In the genomic region with DNA sequence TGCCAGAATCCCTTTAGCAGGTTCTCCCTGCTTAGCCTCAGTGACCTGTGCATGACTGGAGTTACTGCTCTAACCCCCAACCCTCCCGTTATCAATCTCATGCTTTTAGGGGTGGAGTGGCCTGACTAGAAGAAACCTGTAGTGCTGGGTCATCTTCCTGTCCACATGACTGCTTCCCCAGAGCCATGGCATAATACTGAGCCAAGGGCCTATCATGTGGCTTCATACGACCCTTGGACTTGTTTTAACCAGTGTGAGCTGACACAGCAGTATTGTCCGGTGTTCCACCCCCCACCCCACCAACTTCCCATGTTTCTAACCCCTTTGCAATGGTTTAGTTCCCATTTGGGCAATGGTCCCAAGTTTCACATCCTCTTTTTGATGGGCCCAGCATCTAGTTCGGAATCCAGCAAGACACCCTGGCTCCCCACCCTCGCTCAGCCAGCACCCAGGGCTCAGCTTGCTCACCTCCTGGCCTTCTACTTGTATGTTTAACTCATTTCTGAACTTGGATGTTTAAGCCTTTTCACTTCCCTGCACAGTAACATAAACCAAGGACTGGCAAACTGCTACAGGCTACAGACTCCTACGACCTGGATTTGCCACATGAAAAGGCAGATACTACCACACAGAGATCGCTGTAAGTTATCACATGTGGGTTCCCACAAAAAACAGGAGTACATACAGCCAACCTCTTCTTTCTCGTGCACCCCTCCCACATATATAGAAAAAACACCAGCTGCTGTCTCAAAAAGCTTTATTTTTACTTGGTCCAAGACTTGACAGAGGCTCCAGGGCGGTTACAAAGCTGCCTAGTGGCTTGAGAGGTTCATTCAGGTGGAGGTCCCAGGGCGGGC, we compare ENCODE assay signal across 9 mouse cellular contexts. TPM values are rescaled to one million over a fixed set of nuclear protein-coding genes. Genes with fewer than 3 reads are reported as not detected.
DNase-seq lines count a peak whose midpoint lies in the region; ATAC-seq and TF ChIP-seq lines count a peak whose summit lies in the region.
"Had no signal": no experiment of that assay in that cellular context is flagged by ENCODE, and none has a peak within 500 bp of the region (broad histone marks: within the 10 kb centered on the region; RNA-seq: fewer than 3 reads in every experiment).

No protein-coding gene starts in this region.

- peak overlapping the region; percentile 93 for H3K4me2 ChIP-seq in heart, embryonic 12.5 days
- peak overlapping the region; percentile 92 for H3K4me2 ChIP-seq in midbrain, embryonic 13.5 days (replicated peaks)

- H3K27me3 ChIP-seq in heart, embryonic 12.5 days (replicated peaks) = no peaks in the 10 kb centered on the region
- no peaks in the 10 kb centered on the region for H3K27me3 ChIP-seq in midbrain, embryonic 13.5 days

- peak; percentile 42 for DNase-seq in adrenal gland, postnatal 14 days
- no peak for DNase-seq in adrenal gland, postnatal 4 days (ENCODE audit: low spot score in 2 of 2)
- peak; percentile 73 to 87 for DNase-seq in kidney, postnatal 36 days
- no peak for DNase-seq in thymus, postnatal 0 days (ENCODE audit: low spot score)
- no peak for DNase-seq in left cerebral cortex, postnatal 4 days

- H3K36me3 ChIP-seq in heart, embryonic 12.5 days = peaks cover 72% of the 10 kb centered on the region
- peaks cover 63% of the 10 kb centered on the region for H3K36me3 ChIP-seq in midbrain, embryonic 13.5 days

- no peak for TF ChIP-seq CTCF in bone marrow, adult 2 months (IDR thresholded peaks at IDR 0.05; ENCODE audit: control insufficient read depth, insufficient read depth, low read length)

- H3K4me3 ChIP-seq in bone marrow, adult 2 months (replicated peaks; ENCODE audit: control insufficient read depth, low read depth, low read length) = peak overlapping the region; percentile 51
- H3K4me3 ChIP-seq in heart, embryonic 12.5 days = peak overlapping the region; percentile 75
- peak overlapping the region; percentile 95 for H3K4me3 ChIP-seq in midbrain, embryonic 13.5 days (replicated peaks)

- H3K27ac ChIP-seq in bone marrow, adult 2 months (ENCODE audit: control insufficient read depth, insufficient read depth, low read depth, low read length, poor library complexity) = peak overlapping the region; percentile 59
- H3K27ac ChIP-seq in heart, embryonic 12.5 days (ENCODE audit: poor library complexity, severe bottlenecking) = peak overlapping the region; percentile 67
- peak overlapping the region; percentile 15; the same call in 1 of the 2 replicates for H3K27ac ChIP-seq in midbrain, embryonic 13.5 days

- no peak for TF ChIP-seq POLR2A in bone marrow, adult 2 months (IDR thresholded peaks at IDR 0.05; ENCODE audit: borderline replicate concordance, control insufficient read depth, low read depth, low read length)

- peaks cover 4% of the 10 kb centered on the region; the same call in 1 of the 2 replicates for H3K4me1 ChIP-seq in bone marrow, adult 2 months (ENCODE audit: control insufficient read depth, insufficient read depth, low read length)
- H3K4me1 ChIP-seq in heart, embryonic 12.5 days (replicated peaks) = peaks cover 47% of the 10 kb centered on the region
- peaks cover 44% of the 10 kb centered on the region for H3K4me1 ChIP-seq in midbrain, embryonic 13.5 days (replicated peaks)

- H3K9me3 ChIP-seq in heart, embryonic 12.5 days (replicated peaks) = no peaks in the 10 kb centered on the region
- no peaks in the 10 kb centered on the region for H3K9me3 ChIP-seq in midbrain, embryonic 13.5 days

- WGBS in bone marrow, adult 2 months = 24% methylated on average over 10 of the region's 10 CpGs
- WGBS in heart, embryonic 12.5 days = 55% methylated on average over 10 of the region's 10 CpGs
- WGBS in midbrain, embryonic 13.5 days = 79% methylated on average over 10 of the region's 10 CpGs

- peak overlapping the region; percentile 89 for H3K9ac ChIP-seq in heart, embryonic 12.5 days
- H3K9ac ChIP-seq in midbrain, embryonic 13.5 days (replicated peaks) = peak overlapping the region; percentile 97

- intact Hi-C loops in left cerebral cortex, postnatal 4 days (cut with DNase I) = no loop called here

- peak; percentile 14; the same call in 1 of the 2 replicates for ATAC-seq in heart, embryonic 12.5 days (ENCODE audit: insufficient number of reproducible peaks, low FRiP score)
- no peak for ATAC-seq in midbrain, embryonic 13.5 days

RNA-seq across cellular contexts. Expression of gene Ftl1, which starts 2.3 kb away (rescaled TPM):
- total RNA-seq in adrenal gland, postnatal 14 days (2021) = 638 and 688 TPM in 2 replicates
- 100 to 1,000 TPM; 684 to 753 TPM for total RNA-seq in adrenal gland, postnatal 4 days (2021)
- polyA plus RNA-seq in bone marrow, adult 2 months (2011; ENCODE audit: insufficient read depth, insufficient read length, low replicate concordance, missing spikeins) = 2,067 and 2,131 TPM in 2 replicates
- polyA plus RNA-seq in heart, embryonic 12.5 days (2016; fragmentation: Nextera tagmentation; extraction: Ambion mirVana) = 4,047 and 4,171 TPM in 2 replicates
- polyA plus RNA-seq in midbrain, embryonic 13.5 days (2015; fragmentation: Nextera tagmentation; extraction: Ambion mirVana) = 6,845 and 7,096 TPM in 2 replicates
- polyA plus RNA-seq in thymus, postnatal 0 days (2015; fragmentation: Nextera tagmentation; extraction: Ambion mirVana) = 3,702 and 3,772 TPM in 2 replicates
- total RNA-seq in left cerebral cortex, postnatal 4 days (2021) = 100 to 1,000 TPM; 708 to 725 TPM

RNA-seq across cellular contexts. Expression of gene Bax, which starts 9.3 kb away (rescaled TPM):
- 54.4 and 60.0 TPM in 2 replicates for total RNA-seq in adrenal gland, postnatal 14 days (2021)
- 10 to 100 TPM; 75.8 to 78.4 TPM for total RNA-seq in adrenal gland, postnatal 4 days (2021)
- polyA plus RNA-seq in bone marrow, adult 2 months (2011; ENCODE audit: insufficient read depth, insufficient read length, low replicate concordance, missing spikeins) = 71.8 and 143 TPM in 2 replicates
- polyA plus RNA-seq in heart, embryonic 12.5 days (2016; fragmentation: Nextera tagmentation; extraction: Ambion mirVana) = 139 and 151 TPM in 2 replicates
- polyA plus RNA-seq in midbrain, embryonic 13.5 days (2015; fragmentation: Nextera tagmentation; extraction: Ambion mirVana) = 259 and 265 TPM in 2 replicates
- 177 and 178 TPM in 2 replicates for polyA plus RNA-seq in thymus, postnatal 0 days (2015; fragmentation: Nextera tagmentation; extraction: Ambion mirVana)
- 100 to 1,000 TPM; 116 to 119 TPM for total RNA-seq in left cerebral cortex, postnatal 4 days (2021)

RNA-seq across cellular contexts. Expression of gene Ruvbl2, which starts 19.5 kb away (rescaled TPM):
- total RNA-seq in adrenal gland, postnatal 14 days (2021) = 55.5 and 62.8 TPM in 2 replicates
- total RNA-seq in adrenal gland, postnatal 4 days (2021) = 10 to 100 TPM; 56.5 to 65.0 TPM
- 61.4 and 66.3 TPM in 2 replicates for polyA plus RNA-seq in bone marrow, adult 2 months (2011; ENCODE audit: insufficient read depth, insufficient read length, low replicate concordance, missing spikeins)
- 80.7 TPM in 2 replicates for polyA plus RNA-seq in heart, embryonic 12.5 days (2016; fragmentation: Nextera tagmentation; extraction: Ambion mirVana)
- polyA plus RNA-seq in midbrain, embryonic 13.5 days (2015; fragmentation: Nextera tagmentation; extraction: Ambion mirVana) = 121 and 123 TPM in 2 replicates
- 129 and 143 TPM in 2 replicates for polyA plus RNA-seq in thymus, postnatal 0 days (2015; fragmentation: Nextera tagmentation; extraction: Ambion mirVana)
- 10 to 100 TPM; 54.2 to 60.3 TPM for total RNA-seq in left cerebral cortex, postnatal 4 days (2021)

RNA-seq across cellular contexts. Expression of gene Gys1, which starts 22.8 kb away (rescaled TPM):
- total RNA-seq in adrenal gland, postnatal 14 days (2021) = 55.4 and 62.8 TPM in 2 replicates
- 10 to 100 TPM; 38.6 to 40.2 TPM for total RNA-seq in adrenal gland, postnatal 4 days (2021)
- 11.3 and 17.4 TPM in 2 replicates for polyA plus RNA-seq in bone marrow, adult 2 months (2011; ENCODE audit: insufficient read depth, insufficient read length, low replicate concordance, missing spikeins)
- polyA plus RNA-seq in heart, embryonic 12.5 days (2016; fragmentation: Nextera tagmentation; extraction: Ambion mirVana) = 115 and 121 TPM in 2 replicates
- 20.6 and 23.4 TPM in 2 replicates for polyA plus RNA-seq in midbrain, embryonic 13.5 days (2015; fragmentation: Nextera tagmentation; extraction: Ambion mirVana)
- polyA plus RNA-seq in thymus, postnatal 0 days (2015; fragmentation: Nextera tagmentation; extraction: Ambion mirVana) = 9.4 and 10.5 TPM in 2 replicates
- 10 to 100 TPM; 17.8 to 18.7 TPM for total RNA-seq in left cerebral cortex, postnatal 4 days (2021)

RNA-seq across cellular contexts. Expression of gene Tulp2, which starts 24.2 kb away (rescaled TPM):
- 0.49 and 1.1 TPM in 2 replicates for total RNA-seq in adrenal gland, postnatal 14 days (2021)
- total RNA-seq in adrenal gland, postnatal 4 days (2021) = under 1 TPM; 0.45 to 0.54 TPM
- polyA plus RNA-seq in bone marrow, adult 2 months (2011; ENCODE audit: insufficient read depth, insufficient read length, low replicate concordance, missing spikeins) = 1.3 TPM in 1 of 2 replicates, not detected in the other
- 0.87 TPM in 2 replicates for polyA plus RNA-seq in heart, embryonic 12.5 days (2016; fragmentation: Nextera tagmentation; extraction: Ambion mirVana)
- 0.22 TPM in 1 of 2 replicates, not detected in the other for polyA plus RNA-seq in midbrain, embryonic 13.5 days (2015; fragmentation: Nextera tagmentation; extraction: Ambion mirVana)
- polyA plus RNA-seq in thymus, postnatal 0 days (2015; fragmentation: Nextera tagmentation; extraction: Ambion mirVana) = 2.6 and 2.8 TPM in 2 replicates
- total RNA-seq in left cerebral cortex, postnatal 4 days (2021) = under 1 TPM; 0.22 to 0.24 TPM
- total RNA-seq: neutrophil, adult 5-6 weeks had no signal

Comparison
In these comparisons a context has a peak if more than half of its experiments do, and no peak if none do; other contexts are left out.
1. DNase-seq: peak in adrenal gland, postnatal 14 days (single experiment) and kidney, postnatal 36 days (2 of 2); none in adrenal gland, postnatal 4 days (0 of 2), thymus, postnatal 0 days (single experiment) and left cerebral cortex, postnatal 4 days (single experiment).
2. H3K27ac ChIP-seq: peak in every context shown above with its lines; median percentile 67 in heart, embryonic 12.5 days; 59 in bone marrow, adult 2 months; 15 in midbrain, embryonic 13.5 days.
3. Peak in every context shown above with its lines, with median percentiles within 50 percentile points of each other: H3K4me3 ChIP-seq.